Mouse (Mus musculus) myocyte (in vitro differentiated cells): ENCODE measurements around the gene Tmem132d. TPM values are rescaled to one million over a fixed set of nuclear protein-coding genes. Genes with fewer than 3 reads are reported as not detected.

Experiments
- H3K27me3 ChIP-seq: one replicate; pipeline ENCODE4 v1.6.1; 2011; ENCODE audit not compliant: control insufficient read depth, insufficient read depth, insufficient read length
- H3K36me3 ChIP-seq: one replicate; pipeline ENCODE4 v1.6.1; 2011; ENCODE audit not compliant: control insufficient read depth, insufficient read depth
- H3K4me2 ChIP-seq: one replicate; pipeline ENCODE4 v1.6.1; 2011; ENCODE audit warnings: low read depth, control low read depth
- H3K4me3 ChIP-seq: one replicate; pipeline ENCODE4 v1.5.1; 2011; ENCODE audit warnings: mild to moderate bottlenecking, control low read depth, moderate library complexity
- H3K79me2 ChIP-seq: one replicate; pipeline ENCODE4 v1.6.1; 2011; ENCODE audit not compliant: control insufficient read depth, insufficient read depth
- H3ac ChIP-seq: one replicate; pipeline ENCODE4 v1.6.1; 2011; ENCODE audit not compliant: control insufficient read depth, insufficient read length
- CEBPB ChIP-seq: IDR thresholded peaks from 2 replicates; pipeline ENCODE4 v1.6.1; 2011; ENCODE audit warnings: mild to moderate bottlenecking, moderate library complexity; ENCODE audit not compliant: poor library complexity, insufficient read depth, severe bottlenecking
- E2F4 ChIP-seq: IDR thresholded peaks from one replicate; pipeline ENCODE4 v1.6.1; 2011; ENCODE audit warnings: mild to moderate bottlenecking, control low read depth, moderate library complexity; ENCODE audit not compliant: insufficient read depth
- MAX ChIP-seq: IDR thresholded peaks from one replicate; pipeline ENCODE4 v1.6.1; 2011; ENCODE audit warnings: low read depth, mild to moderate bottlenecking, control low read depth
- MYOD1 ChIP-seq, 3 experiments: IDR thresholded peaks; one replicate each; pipeline ENCODE4 v1.6.1; 2011; ENCODE audit warnings: control low read depth in 2 of 3, low read depth in 2 of 3, mild to moderate bottlenecking in 2 of 3, moderate library complexity in 1 of 3; ENCODE audit not compliant: insufficient read length in 2 of 3, control insufficient read depth in 1 of 3
- MYOG ChIP-seq, 3 experiments: IDR thresholded peaks; one replicate each; pipeline ENCODE4 v1.6.1; 2011; ENCODE audit warnings: control low read depth in 2 of 3, low read depth in 2 of 3, mild to moderate bottlenecking in 2 of 3; ENCODE audit not compliant: insufficient read length in 2 of 3, control insufficient read depth in 1 of 3, insufficient read depth in 1 of 3
- POLR2A ChIP-seq: IDR thresholded peaks from one replicate; pipeline ENCODE4 v1.6.1; 2011; ENCODE audit warnings: low read depth, mild to moderate bottlenecking, control low read depth, moderate library complexity; ENCODE audit not compliant: insufficient read length
- POLR2AphosphoS2 ChIP-seq: IDR thresholded peaks from one replicate; pipeline ENCODE4 v1.6.1; 2011; ENCODE audit warnings: low read depth, control low read depth; ENCODE audit not compliant: insufficient read length
- REST ChIP-seq: IDR thresholded peaks from one replicate; pipeline ENCODE4 v1.6.1; 2011; ENCODE audit warnings: mild to moderate bottlenecking, control low read depth, moderate library complexity; ENCODE audit not compliant: insufficient read depth, insufficient read length
- SRF ChIP-seq: IDR thresholded peaks from one replicate; pipeline ENCODE4 v1.6.1; 2011; ENCODE audit warnings: low read depth; ENCODE audit not compliant: control insufficient read depth, insufficient read length
- TCF12 ChIP-seq: IDR thresholded peaks from one replicate; pipeline ENCODE4 v1.6.1; 2011; ENCODE audit warnings: mild to moderate bottlenecking, control low read depth; ENCODE audit not compliant: poor library complexity, insufficient read depth, severe bottlenecking
- TCF3 ChIP-seq: IDR thresholded peaks from one replicate; pipeline ENCODE4 v1.6.1; 2011; ENCODE audit warnings: low read depth, control low read depth; ENCODE audit not compliant: insufficient read length
- USF1 ChIP-seq: IDR thresholded peaks from one replicate; pipeline ENCODE4 v1.6.1; 2011; ENCODE audit warnings: low read depth, mild to moderate bottlenecking, control low read depth, moderate library complexity
- polyA plus RNA-seq: library from polyadenylated mRNA; unstranded; fragments of >200 nt; fragmentation: generic; extraction: Trizol; gene quantifications from one replicate; pipeline ENCODE4 v1.2.1, GENCODE M21; 2012; ENCODE audit warnings: missing spikeins

The Tmem132d gene
- polyA plus RNA-seq, 1 experiment = not detected

DNA sequence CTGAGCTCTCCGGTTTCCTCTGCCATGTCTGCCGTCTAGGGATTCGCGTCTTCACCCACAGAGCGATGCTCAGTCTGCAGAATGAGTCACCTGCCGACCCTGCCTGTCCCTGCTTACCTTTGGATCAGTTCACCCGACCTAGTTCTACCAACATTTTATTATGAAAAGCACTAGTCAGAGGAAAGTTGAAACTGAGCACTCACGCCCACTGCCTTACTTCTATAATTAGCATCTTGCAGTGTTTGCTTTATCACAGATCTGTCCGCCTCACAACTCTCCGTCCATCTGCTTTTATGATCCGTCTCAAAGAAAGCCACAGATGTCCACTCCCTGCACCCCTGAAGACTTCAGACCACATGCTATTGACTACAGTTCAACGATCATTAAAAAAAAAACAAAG lies 626.0 kb downstream of the Tmem132d start:
- H3K27me3 ChIP-seq = no peaks in the 10 kb centered on the region
- H3K4me3 ChIP-seq = no peak overlapping the region
- H3K4me2 ChIP-seq = no peak overlapping the region
- H3ac ChIP-seq = no peak overlapping the region
- no peaks in the 10 kb centered on the region for H3K36me3 ChIP-seq
- TF ChIP-seq MYOG (IDR thresholded peaks at IDR 0.05; ENCODE audit: control insufficient read depth in 1 of 3, insufficient read depth in 1 of 3, insufficient read length in 2 of 3, low read depth in 2 of 3) = no peak
- TF ChIP-seq TCF3 = no peak
- no peak for TF ChIP-seq TCF12
- TF ChIP-seq E2F4 = no peak
- TF ChIP-seq MYOD1 (IDR thresholded peaks at IDR 0.05; ENCODE audit: control insufficient read depth in 1 of 3, insufficient read length in 2 of 3, low read depth in 2 of 3) = no peak
- no peak for TF ChIP-seq USF1
- TF ChIP-seq REST = no peak
- no peak for TF ChIP-seq MAX
- no peak for TF ChIP-seq POLR2AphosphoS2
- no peak for TF ChIP-seq CEBPB
- TF ChIP-seq POLR2A = no peak
- no peak for TF ChIP-seq SRF
- H3K79me2 ChIP-seq = no peaks in the 10 kb centered on the region

DNA sequence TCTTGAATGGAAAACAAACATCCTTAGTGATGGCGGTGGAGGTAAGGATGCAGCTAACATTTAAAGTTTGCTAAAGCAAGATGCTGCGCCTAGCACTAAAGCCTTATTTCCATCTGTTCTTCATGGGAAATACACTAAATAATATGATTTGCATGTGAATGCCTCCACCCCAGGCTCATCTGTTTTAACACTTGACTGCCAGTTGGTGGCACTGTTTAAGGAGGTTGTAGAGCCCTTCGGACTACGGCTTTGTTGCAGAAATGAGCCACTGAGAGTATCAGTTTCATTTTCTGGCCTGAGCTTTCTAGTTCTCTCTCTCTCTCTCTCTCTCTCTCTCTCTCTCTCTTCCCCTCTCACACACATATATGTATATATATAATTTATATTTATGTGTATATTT lies 632.0 kb downstream of the Tmem132d start:
- Histone ChIP-seq H3K36me3 (no peaks in the 10 kb centered on the region), H3K4me2 (no peak overlapping the region), H3K79me2 (no peaks in the 10 kb centered on the region), H3ac (no peak overlapping the region), H3K27me3 (no peaks in the 10 kb centered on the region), H3K4me3 (no peak overlapping the region)
- no peak for TF ChIP-seq REST
- no peak for TF ChIP-seq E2F4
- TF ChIP-seq POLR2AphosphoS2 = no peak
- TF ChIP-seq TCF3 = no peak
- TF ChIP-seq MYOD1 (IDR thresholded peaks at IDR 0.05; ENCODE audit: control insufficient read depth in 1 of 3, insufficient read length in 2 of 3, low read depth in 2 of 3) = no peak
- TF ChIP-seq MYOG (IDR thresholded peaks at IDR 0.05; ENCODE audit: control insufficient read depth in 1 of 3, insufficient read depth in 1 of 3, insufficient read length in 2 of 3, low read depth in 2 of 3) = no peak
- no peak for TF ChIP-seq SRF
- no peak for TF ChIP-seq MAX
- TF ChIP-seq POLR2A = no peak

- Histone ChIP-seq H3ac (no peak overlapping the region), H3K79me2 (no peaks in the 10 kb centered on the region), H3K27me3 (no peaks in the 10 kb centered on the region), H3K4me2 (no peak overlapping the region), H3K4me3 (no peak overlapping the region), H3K36me3 (no peaks in the 10 kb centered on the region)
- TF ChIP-seq MYOG (IDR thresholded peaks at IDR 0.05; ENCODE audit: control insufficient read depth in 1 of 3, insufficient read depth in 1 of 3, insufficient read length in 2 of 3, low read depth in 2 of 3) = no peak
- no peak for TF ChIP-seq TCF12
- TF ChIP-seq REST = no peak
- TF ChIP-seq POLR2AphosphoS2 = no peak
- no peak for TF ChIP-seq SRF
- no peak for TF ChIP-seq MAX
- TF ChIP-seq POLR2A = no peak
- TF ChIP-seq MYOD1 (IDR thresholded peaks at IDR 0.05; ENCODE audit: control insufficient read depth in 1 of 3, insufficient read length in 2 of 3, low read depth in 2 of 3) = no peak
- no peak for TF ChIP-seq E2F4
- TF ChIP-seq USF1 = no peak
- TF ChIP-seq TCF3 = no peak
These were observed 651.7 kb downstream of the Tmem132d start for GRCm38 (mm10) chr5:127781221-127781620.

DNA sequence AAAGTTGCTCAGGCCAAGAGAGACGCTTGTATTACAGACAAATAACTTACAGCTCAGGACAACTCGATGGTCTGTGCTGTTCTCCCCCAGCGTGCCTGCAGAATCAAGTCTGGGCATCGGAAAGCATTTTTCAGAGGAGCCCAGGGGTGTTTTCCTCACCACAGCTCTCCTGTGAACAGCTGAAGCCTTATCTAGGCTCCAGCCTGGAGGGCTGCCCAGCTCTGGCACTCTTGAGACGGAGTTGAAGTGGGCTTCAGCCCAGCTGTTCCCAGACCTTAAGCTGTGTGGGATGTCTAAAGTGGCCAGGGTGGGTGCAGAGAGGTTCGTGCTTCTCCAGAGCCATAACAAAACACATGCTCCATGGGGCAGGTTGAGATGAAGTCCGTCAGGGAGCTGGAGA lies 657.1 kb downstream of the Tmem132d start:
- Histone ChIP-seq H3K4me3 (no peak overlapping the region), H3K27me3 (no peaks in the 10 kb centered on the region), H3K36me3 (no peaks in the 10 kb centered on the region), H3K79me2 (no peaks in the 10 kb centered on the region), H3ac (no peak overlapping the region), H3K4me2 (no peak overlapping the region)
- TF ChIP-seq SRF = no peak
- no peak for TF ChIP-seq MYOD1 (IDR thresholded peaks at IDR 0.05; ENCODE audit: control insufficient read depth in 1 of 3, insufficient read length in 2 of 3, low read depth in 2 of 3)
- TF ChIP-seq REST = no peak
- TF ChIP-seq TCF12 = no peak
- no peak for TF ChIP-seq E2F4
- TF ChIP-seq POLR2A = no peak
- TF ChIP-seq POLR2AphosphoS2 = no peak
- no peak for TF ChIP-seq CEBPB
- no peak for TF ChIP-seq USF1
- TF ChIP-seq MYOG (IDR thresholded peaks at IDR 0.05; ENCODE audit: control insufficient read depth in 1 of 3, insufficient read depth in 1 of 3, insufficient read length in 2 of 3, low read depth in 2 of 3) = no peak
- no peak for TF ChIP-seq MAX
- no peak for TF ChIP-seq TCF3

- Histone ChIP-seq H3K79me2 (no peaks in the 10 kb centered on the region), H3K4me2 (no peak overlapping the region), H3K36me3 (no peaks in the 10 kb centered on the region), H3K27me3 (no peaks in the 10 kb centered on the region), H3K4me3 (no peak overlapping the region), H3ac (no peak overlapping the region)
- no peak for TF ChIP-seq MAX
These were observed 674.3 kb downstream of the Tmem132d start for GRCm38 (mm10) chr5:127758576-127758975.
